Mouse (Mus musculus) neural tube, embryonic 14.5 days (tissue): ENCODE results near the gene Olfr1160. TPM values are rescaled to one million over a fixed set of nuclear protein-coding genes. Genes with fewer than 3 reads are reported as not detected.
"Not testable (repeated sequence)": the region's sequence is repeated elsewhere in the genome, so short reads cannot be mapped to it uniquely, and the experiment has no call there.

ENCODE experiments used
- ATAC-seq: fragments of 200-750 bp; cut with Nextera tagmentation; 2 replicates; pipeline ENCODE4 v1.8.0; 2017; ENCODE audit warnings: low read depth, mild to moderate bottlenecking, moderate TSS enrichment, moderate library complexity
- H3K27ac ChIP-seq: fragments of 300-500 bp; sonication (generic); 2 replicates; pipeline ENCODE4 v1.5.1; 2014; ENCODE audit warnings: low read depth, mild to moderate bottlenecking, control low read depth, low read length, moderate library complexity, mixed read lengths
- H3K27me3 ChIP-seq: fragments of 300-500 bp; sonication (generic); 2 replicates; pipeline ENCODE4 v1.6.1; 2014; ENCODE audit warnings: low read length; ENCODE audit not compliant: control insufficient read depth, insufficient read depth
- H3K36me3 ChIP-seq: fragments of 300-500 bp; sonication (generic); 2 replicates; pipeline ENCODE4 v1.6.1; 2014; ENCODE audit warnings: low read length, mixed read lengths; ENCODE audit not compliant: control insufficient read depth, insufficient read depth
- H3K4me1 ChIP-seq: fragments of 300-500 bp; sonication (generic); 2 replicates; pipeline ENCODE4 v1.6.1; 2014; ENCODE audit warnings: low read length; ENCODE audit not compliant: control insufficient read depth, insufficient read depth
- H3K4me2 ChIP-seq: fragments of 300-500 bp; sonication (generic); 2 replicates; pipeline ENCODE4 v1.6.1; 2014; ENCODE audit warnings: mild to moderate bottlenecking, low read depth, low read length, control low read depth
- H3K4me3 ChIP-seq: fragments of 300-500 bp; sonication (generic); 2 replicates; pipeline ENCODE4 v1.5.1; 2014; ENCODE audit warnings: low read depth, low read length, control low read depth, mixed read lengths
- H3K9ac ChIP-seq: fragments of 300-500 bp; sonication (generic); replicated peaks from 2 replicates; pipeline ENCODE4 v1.6.1; 2014; ENCODE audit warnings: low read depth, mild to moderate bottlenecking, control low read depth, low read length, mixed read lengths
- H3K9me3 ChIP-seq: fragments of 300-500 bp; sonication (generic); 2 replicates; pipeline ENCODE4 v1.6.1; 2016; ENCODE audit warnings: low read length; ENCODE audit not compliant: control insufficient read depth
- WGBS: fragments of 180-500 bp; shearing (Covaris S2); extraction: QIAGEN DNeasy Blood & Tissue Kit; methylation state at CpG from one replicate; pipeline ENCODE4 v1.1.7; 2014; 5-methylcytosine and 5-hydroxymethylcytosine counted together
- polyA plus RNA-seq: library from polyadenylated mRNA; unstranded; fragments of >200 nt; fragmentation: Nextera tagmentation; extraction: Ambion mirVana; gene quantifications from 2 replicates; pipeline ENCODE4 v1.2.1, GENCODE M21; 2014

Olfr1160 gene
- not detected in 2 replicates for polyA plus RNA-seq

GRCm38 (mm10) chr2:88007515-88008318, at the start of gene Olfr1160:
Gene Olfr1160 (minus strand): TSS chr2:88008268.
- no peak for ATAC-seq
- Histone ChIP-seq H3K9me3 (no peaks in the 10 kb centered on the region), H3K4me1 (no peaks in the 10 kb centered on the region), H3K27ac (no peak within 1 kb of the TSS), H3K9ac (no peak within 1 kb of the TSS), H3K4me2 (no peak within 1 kb of the TSS), H3K36me3 (no peaks in the 10 kb centered on the region), H3K4me3 (no peak within 1 kb of the TSS), H3K27me3 (no peaks in the 10 kb centered on the region)

- no peak within 1 kb of the TSS for H3K9ac ChIP-seq
- H3K27ac ChIP-seq, result no peak within 1 kb of the TSS
- no peaks in the 10 kb centered on the region for H3K4me1 ChIP-seq
- no peak within 1 kb of the TSS for H3K4me2 ChIP-seq
- ATAC-seq, result no peak
- no peaks in the 10 kb centered on the region for H3K9me3 ChIP-seq
- H3K36me3 ChIP-seq, result no peaks in the 10 kb centered on the region
- H3K4me3 ChIP-seq, result no peak within 1 kb of the TSS
- 95% methylated on average over 1 of the region's 1 CpGs for WGBS
- no peaks in the 10 kb centered on the region for H3K27me3 ChIP-seq
Observed at GRCm38 (mm10) chr2:88051029-88051428, 43.0 kb upstream of the Olfr1160 start, which contains the start of gene Olfr1162. Gene Olfr1162 (minus strand): TSS chr2:88051129.

- Histone ChIP-seq H3K36me3 (no peaks in the 10 kb centered on the region), H3K4me1 (no peaks in the 10 kb centered on the region), H3K9me3 (no peaks in the 10 kb centered on the region), H3K4me3 (no peak within 1 kb of the TSS), H3K4me2 (no peak within 1 kb of the TSS), H3K27me3 (no peaks in the 10 kb centered on the region), H3K9ac (no peak within 1 kb of the TSS), H3K27ac (no peak within 1 kb of the TSS)
- ATAC-seq, result no peak
Observed at GRCm38 (mm10) chr2:88037599-88037998, 29.5 kb upstream of the Olfr1160 start, which contains the start of gene Olfr73. Gene Olfr73 (minus strand): TSS chr2:88037699.

- H3K4me2 ChIP-seq, H3K27ac ChIP-seq, H3K4me3 ChIP-seq, ATAC-seq, H3K27me3 ChIP-seq, H3K4me1 ChIP-seq, H3K9ac ChIP-seq, H3K9me3 ChIP-seq, H3K36me3 ChIP-seq: not testable (repeated sequence)
- WGBS, result 91% methylated on average over 1 of the region's 1 CpGs
Observed at GRCm38 (mm10) chr2:88022474-88022873, 14.4 kb upstream of the Olfr1160 start, which contains the start of gene Olfr1161. Gene Olfr1161 (plus strand): TSS chr2:88022774.

- Histone ChIP-seq H3K27me3 (no peaks in the 10 kb centered on the region), H3K4me3 (no peak within 1 kb of the TSS), H3K9ac (no peak within 1 kb of the TSS), H3K4me2 (no peak within 1 kb of the TSS), H3K4me1 (no peaks in the 10 kb centered on the region), H3K9me3 (no peaks in the 10 kb centered on the region), H3K36me3 (no peaks in the 10 kb centered on the region), H3K27ac (no peak within 1 kb of the TSS)
- ATAC-seq, result no peak
Observed at GRCm38 (mm10) chr2:87989813-87990212, 18.3 kb downstream of the Olfr1160 start, which contains the start of gene Olfr1158. Gene Olfr1158 (plus strand): TSS chr2:87990113.

- no peaks in the 10 kb centered on the region for H3K27me3 ChIP-seq
- no peak within 1 kb of the TSS for H3K9ac ChIP-seq
- H3K27ac ChIP-seq, result no peak within 1 kb of the TSS
- WGBS, result 70% methylated on average over 3 of the region's 3 CpGs
- H3K4me2 ChIP-seq, result no peak within 1 kb of the TSS
- no peak for ATAC-seq
- no peaks in the 10 kb centered on the region for H3K36me3 ChIP-seq
- no peaks in the 10 kb centered on the region for H3K4me1 ChIP-seq
- no peak within 1 kb of the TSS for H3K4me3 ChIP-seq
- H3K9me3 ChIP-seq, result no peaks in the 10 kb centered on the region
Observed at GRCm38 (mm10) chr2:87974563-87974962, 33.5 kb downstream of the Olfr1160 start, which contains the start of gene Olfr74. Gene Olfr74 (minus strand): TSS chr2:87974663.

- ATAC-seq, result no peak
- H3K9ac ChIP-seq, result no peak within 1 kb of the TSS
- H3K36me3 ChIP-seq, result no peaks in the 10 kb centered on the region
- no peaks in the 10 kb centered on the region for H3K27me3 ChIP-seq
- no peaks in the 10 kb centered on the region for H3K9me3 ChIP-seq
- H3K4me1 ChIP-seq, result no peaks in the 10 kb centered on the region
- WGBS, result 99% methylated on average over 4 of the region's 4 CpGs
- H3K4me3 ChIP-seq, result no peak within 1 kb of the TSS
- no peak within 1 kb of the TSS for H3K27ac ChIP-seq
- H3K4me2 ChIP-seq, result no peak within 1 kb of the TSS
Observed at GRCm38 (mm10) chr2:87968199-87968598, 39.9 kb downstream of the Olfr1160 start, which contains the start of gene Olfr1157. Gene Olfr1157 (minus strand): TSS chr2:87968299.

- Histone ChIP-seq H3K27me3 (no peaks in the 10 kb centered on the region), H3K36me3 (no peaks in the 10 kb centered on the region), H3K4me2 (no peak within 1 kb of the TSS), H3K27ac (no peak within 1 kb of the TSS), H3K4me1 (no peaks in the 10 kb centered on the region), H3K9ac (no peak within 1 kb of the TSS), H3K4me3 (no peak within 1 kb of the TSS), H3K9me3 (no peaks in the 10 kb centered on the region)
- ATAC-seq, result no peak
Observed at GRCm38 (mm10) chr2:87953000-87953399, 55.1 kb downstream of the Olfr1160 start, which contains the start of gene Olfr1156. Gene Olfr1156 (minus strand): TSS chr2:87953100.
